Mouse (Mus musculus) gonadal fat pad, adult 2 months (tissue): ENCODE data around the gene Plekhm1. TPM values are rescaled to one million over a fixed set of nuclear protein-coding genes. Genes with fewer than 3 reads are reported as not detected.

Experiments used
- DNase-seq: peaks from one replicate; pipeline ENCODE4 v3.0.0-alpha.2; 2012; ENCODE audit warnings: low read depth
- polyA plus RNA-seq: library from polyadenylated mRNA; depleted of rRNA; stranded (reverse); fragments of >200 nt; gene quantifications from 2 replicates; pipeline ENCODE4 v1.2.3, GENCODE M21; 2012

Plekhm1 gene
- polyA plus RNA-seq, 1 experiment: 22.3 TPM

GRCm38 (mm10) chr11:103361396-103362053 is 51.0 kb downstream of the Plekhm1 start:
- no peak for DNase-seq

DNA sequence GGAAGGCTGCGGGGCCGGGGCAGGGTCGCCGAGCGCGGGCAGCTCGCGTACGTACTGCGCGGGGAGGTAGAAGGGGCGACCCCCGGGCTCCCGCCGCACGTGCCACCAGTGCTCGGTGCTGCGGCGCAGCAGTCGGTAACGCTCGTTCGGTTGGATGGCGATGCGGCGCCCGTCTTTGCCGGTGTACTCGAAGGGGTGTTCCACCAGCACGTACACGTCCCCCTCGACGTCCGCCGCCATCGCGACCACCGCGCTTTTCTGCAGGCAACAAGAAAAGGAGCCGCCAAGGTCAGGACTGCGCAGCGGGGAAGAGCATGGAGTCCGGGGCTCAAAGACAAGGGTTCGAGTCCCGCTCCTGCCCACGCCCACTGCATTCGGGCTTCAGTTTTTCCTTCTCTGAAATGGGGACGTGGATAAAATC is 51.8 kb downstream of the Plekhm1 start:
- DNase-seq: no peak

GRCm38 (mm10) chr11:103359841-103360641 is 52.4 kb downstream of the Plekhm1 start:
- no peak for DNase-seq

GRCm38 (mm10) chr11:103359122-103359521 is 53.4 kb downstream of the Plekhm1 start:
- no peak for DNase-seq

DNA sequence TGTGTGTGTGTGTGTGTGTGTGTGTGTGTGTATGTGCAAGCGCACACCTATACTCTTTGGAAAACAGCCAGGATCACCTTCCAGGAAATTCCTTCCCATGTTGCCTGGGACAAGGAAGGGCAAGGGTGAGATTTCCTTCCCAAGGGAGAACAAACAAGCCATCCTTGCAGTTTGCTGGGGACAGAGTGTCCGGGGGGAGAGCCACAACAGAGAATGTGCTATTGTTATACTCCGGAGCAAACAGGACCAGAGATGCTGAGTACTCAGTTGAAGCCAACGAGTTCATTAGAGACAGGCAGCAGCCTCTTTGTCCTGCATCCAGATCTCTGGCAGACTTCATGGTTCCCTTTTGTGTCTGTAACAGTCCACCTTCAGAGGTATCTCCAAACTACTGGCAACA is 54.2 kb downstream of the Plekhm1 start:
- DNase-seq: no peak

DNA sequence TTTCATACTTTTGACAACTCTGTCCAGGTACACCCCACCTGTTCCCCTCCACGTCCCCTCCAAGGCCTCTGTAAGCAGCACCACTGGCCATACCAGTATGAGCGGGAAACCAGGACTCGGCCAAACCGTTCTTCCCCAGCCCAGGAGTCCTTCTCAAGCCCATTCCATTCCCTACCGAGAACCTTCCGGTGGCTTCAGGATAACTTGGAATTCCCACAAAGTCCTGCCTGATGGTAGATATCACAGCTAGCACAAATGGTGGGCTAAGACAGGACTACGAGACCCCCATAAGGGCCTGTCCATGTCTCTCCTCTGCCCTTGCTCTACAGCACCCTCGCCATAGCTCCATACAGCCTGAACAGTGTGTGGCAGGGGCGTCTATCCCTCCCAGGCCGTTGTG is 54.8 kb downstream of the Plekhm1 start:
- DNase-seq: no peak

GRCm38 (mm10) chr11:103356938-103357670 is 55.4 kb downstream of the Plekhm1 start:
- no peak for DNase-seq

DNA sequence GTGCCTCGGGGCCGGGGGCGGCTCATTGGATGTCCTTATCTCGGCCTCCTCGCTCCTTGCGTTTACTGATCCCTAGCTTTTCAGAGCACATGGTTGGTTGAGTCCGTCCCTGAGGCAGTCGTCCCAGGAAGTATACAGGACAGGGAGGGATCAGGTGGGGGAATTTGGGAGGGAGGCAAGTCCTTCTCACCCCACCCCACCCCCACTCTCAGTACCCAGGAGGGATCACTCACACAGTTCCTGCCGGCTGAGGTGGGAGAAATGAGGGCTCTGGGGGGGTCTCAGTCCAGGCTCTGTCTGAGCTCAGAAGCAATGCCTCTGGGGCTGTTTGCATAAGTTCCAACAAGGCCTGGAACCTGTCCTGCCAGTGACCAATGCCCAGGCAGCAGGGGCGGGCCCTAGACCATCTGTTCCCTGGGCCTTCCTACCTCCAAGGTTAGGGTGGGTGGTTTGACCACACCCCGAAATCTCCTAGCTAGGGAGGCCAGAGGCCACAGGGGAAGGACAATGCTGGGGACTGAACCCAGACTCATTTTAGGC is 56.4 kb downstream of the Plekhm1 start:
- DNase-seq: no peak

- no peak for DNase-seq
Measured at GRCm38 (mm10) chr11:103355251-103355650, 57.2 kb downstream of the Plekhm1 start.

DNA sequence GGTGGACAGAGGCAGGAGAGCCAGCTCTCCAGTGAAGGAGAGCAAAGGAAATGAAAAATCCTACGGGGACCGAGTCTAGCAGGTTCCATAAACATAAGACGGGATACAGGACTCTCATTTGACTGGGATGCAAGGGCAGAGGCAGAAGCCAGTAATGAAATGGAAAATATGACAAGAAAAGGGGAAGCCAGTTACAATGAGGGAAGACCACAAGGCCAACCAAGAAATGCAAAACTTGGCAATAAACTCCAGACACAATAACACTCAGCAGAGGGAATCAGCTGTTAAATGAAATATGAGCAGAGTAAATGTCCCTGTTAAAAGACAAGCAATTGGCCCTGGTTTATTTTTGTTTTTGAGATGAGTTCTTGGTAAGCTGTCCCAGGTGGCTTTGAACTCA is 58.5 kb downstream of the Plekhm1 start:
- DNase-seq: no peak

DNA sequence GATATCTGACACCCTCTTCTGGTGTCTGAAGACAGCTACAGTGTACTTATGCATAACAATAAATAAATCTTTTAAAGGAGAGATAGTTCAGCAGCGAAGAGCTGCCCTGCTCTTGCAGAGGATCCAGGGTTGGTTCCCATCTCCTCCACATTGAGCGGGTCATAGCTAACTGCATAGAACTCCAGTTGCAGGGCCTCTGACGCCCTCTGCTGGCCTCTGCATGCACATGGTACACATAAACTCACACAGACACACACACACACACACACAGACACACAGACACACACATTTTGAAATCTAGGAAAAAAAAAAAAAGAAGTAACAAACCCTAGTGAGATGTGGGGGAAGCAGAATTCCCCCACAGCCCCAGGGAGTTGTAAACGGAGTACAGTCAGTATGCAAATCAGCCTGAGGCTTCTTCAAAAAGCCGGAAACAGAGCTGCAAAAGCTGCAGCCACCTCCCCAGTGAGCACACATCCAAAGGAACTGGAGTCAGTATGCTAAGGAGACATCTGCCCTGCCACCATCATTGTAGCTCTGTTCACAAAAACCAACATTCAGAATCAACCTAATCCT is 60.2 kb downstream of the Plekhm1 start:
- no peak for DNase-seq

- DNase-seq: no peak
Measured at GRCm38 (mm10) chr11:103350711-103351315, 61.7 kb downstream of the Plekhm1 start.

- DNase-seq: no peak
Measured at GRCm38 (mm10) chr11:103349699-103350098, 62.8 kb downstream of the Plekhm1 start.

DNA sequence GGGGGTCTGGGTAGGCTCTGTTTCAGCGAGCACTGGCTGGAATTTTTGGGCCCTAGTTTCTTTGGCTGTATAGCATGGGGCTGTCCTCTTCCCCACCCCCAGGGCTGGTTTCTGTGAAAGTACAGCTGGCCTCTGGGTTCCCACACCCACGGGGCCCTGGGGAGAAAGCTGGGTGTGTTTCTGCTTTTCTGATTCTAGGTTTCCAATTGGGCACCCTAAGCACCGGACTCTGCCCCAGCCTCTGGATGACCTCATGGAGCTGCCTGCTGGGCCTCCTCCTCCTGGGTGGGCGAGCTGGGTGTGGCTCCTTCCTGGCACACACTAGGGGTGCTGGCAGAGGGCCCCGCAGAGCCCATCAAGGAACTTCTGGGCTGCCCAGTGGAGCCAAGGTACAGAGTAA is 65.8 kb downstream of the Plekhm1 start:
- DNase-seq: no peak

- no peak for DNase-seq
Measured at GRCm38 (mm10) chr11:103346236-103346635, 66.3 kb downstream of the Plekhm1 start.

DNA sequence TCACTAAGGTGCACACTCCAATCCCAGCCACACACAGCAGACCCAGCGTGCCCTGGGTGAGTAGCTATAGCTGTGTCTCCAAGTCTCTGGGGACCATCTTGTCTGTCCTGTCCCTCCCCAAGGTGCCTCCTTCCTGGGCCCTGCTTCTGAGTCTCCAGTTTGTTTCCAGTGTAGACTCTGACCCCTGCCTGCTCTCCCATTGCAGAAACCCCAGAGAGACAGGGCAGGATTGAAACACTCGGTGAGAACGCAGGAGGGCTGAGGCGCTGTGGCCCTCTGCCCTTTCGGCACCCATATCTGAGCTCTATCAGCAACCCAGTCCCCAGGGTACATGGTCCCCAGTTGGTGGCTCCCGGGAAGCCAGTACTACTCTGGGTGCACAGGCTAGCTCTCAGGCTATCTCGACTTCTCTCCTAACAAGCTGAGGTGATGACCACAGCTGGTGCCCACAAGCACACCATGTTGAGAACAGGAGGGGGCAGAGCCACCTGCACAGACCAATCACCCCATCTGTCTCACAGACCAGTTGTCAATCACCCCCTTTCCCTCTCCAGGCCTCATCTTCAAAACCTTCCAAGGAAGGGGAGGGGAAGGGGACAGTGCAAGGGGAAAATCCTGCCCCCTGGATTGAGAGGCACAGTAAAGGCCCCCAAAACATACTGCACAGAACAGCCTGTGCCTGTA is 66.9 kb downstream of the Plekhm1 start:
- no peak for DNase-seq

GRCm38 (mm10) chr11:103344494-103345332 is 67.8 kb downstream of the Plekhm1 start:
- no peak for DNase-seq

DNA sequence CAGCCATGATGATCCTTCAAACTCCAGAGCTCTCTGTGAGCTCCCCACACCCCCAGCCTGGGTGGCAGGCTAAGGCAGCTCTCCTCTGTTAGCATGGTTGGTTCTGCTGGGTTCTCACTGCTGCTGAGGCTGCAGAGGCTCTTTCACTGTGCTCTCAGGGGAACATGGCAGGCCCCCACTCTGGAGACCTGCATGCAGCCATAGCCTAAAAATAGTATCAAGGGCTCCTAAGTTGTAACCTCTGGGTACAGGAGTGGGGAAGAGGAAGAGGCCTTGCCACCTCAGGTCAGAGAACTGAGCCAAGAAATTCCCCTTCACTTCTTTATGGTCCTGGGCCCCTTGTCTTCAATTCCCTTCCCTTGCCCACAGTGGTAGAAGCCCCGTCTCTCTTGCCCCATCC is 68.6 kb downstream of the Plekhm1 start:
- no peak for DNase-seq

DNA sequence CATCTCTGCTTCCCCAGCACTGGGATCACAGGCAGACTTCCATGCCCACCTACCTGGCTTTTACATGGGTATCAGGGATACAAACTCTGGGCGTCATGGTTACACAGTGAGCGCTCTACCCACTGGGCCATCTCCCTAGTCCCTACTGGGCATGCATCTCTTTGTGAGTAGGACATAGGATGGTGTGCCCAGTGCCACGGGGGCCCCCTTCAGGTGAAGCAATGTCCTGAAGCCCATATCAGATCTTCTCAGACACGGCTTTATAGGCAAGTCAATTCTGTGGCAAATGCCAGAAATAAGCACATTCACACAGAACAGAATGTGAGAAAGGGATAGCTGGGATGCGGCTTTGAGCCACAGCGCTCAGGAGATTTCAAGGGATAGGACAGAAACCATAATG is 69.4 kb downstream of the Plekhm1 start:
- no peak for DNase-seq

DNA sequence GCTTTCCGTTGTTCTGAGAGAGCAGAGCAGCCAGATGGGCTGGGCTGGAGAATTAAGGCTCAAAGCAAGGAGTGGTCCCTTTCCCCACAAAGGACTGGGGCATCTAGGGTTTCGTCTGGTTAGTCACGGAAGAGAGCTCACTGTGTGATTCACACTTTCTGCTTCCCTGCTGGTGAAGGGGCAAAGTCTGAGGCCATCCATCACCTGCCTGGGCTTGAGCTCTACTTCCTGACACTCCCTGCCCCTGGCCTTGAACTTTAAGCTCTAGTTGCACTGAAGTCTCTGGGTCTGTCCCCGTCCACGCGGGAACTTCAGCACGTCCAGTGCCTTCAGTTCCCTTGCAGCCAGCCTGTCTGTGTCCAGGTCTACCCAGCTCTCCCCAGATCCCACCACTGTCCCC is 71.8 kb downstream of the Plekhm1 start:
- DNase-seq: no peak
